ENCODE assay signal across 10 mouse cellular contexts in the genomic region with DNA sequence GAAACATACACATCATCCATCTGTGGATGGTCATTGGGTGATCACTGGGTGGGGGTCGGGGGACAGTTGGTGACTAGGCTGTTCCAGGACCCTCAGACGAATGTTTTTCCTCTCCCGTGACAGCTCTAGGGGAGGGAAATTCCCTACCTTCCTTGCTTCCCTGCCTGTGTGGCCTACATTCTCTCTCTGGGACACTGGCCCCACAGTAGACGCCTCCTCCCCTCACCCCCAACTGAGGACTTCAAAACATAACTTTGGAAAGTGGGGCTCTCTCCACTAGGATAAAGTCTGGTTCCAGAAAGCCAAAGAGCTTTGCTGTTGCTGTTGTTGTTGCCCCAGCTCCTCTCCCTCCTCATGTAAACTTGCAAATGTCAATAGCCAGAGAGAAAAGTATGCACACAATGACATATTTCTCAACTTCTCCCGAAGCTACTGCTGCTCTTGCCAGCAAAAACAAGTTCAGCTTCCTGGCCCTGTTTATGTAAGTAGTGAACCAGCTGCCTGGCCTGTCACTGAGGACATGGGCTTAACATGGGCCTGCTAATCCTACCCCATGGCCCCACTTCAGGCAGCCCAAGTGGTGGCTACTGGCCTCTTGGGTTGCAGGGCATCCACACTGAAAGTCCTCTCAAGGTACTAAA. TPM values are rescaled to one million over a fixed set of nuclear protein-coding genes. Genes with fewer than 3 reads are reported as not detected.
DNase-seq lines count a peak whose midpoint lies in the region; ATAC-seq and TF ChIP-seq lines count a peak whose summit lies in the region.
"Had no signal": no experiment of that assay in that cellular context is flagged by ENCODE, and none has a peak within 500 bp of the region (broad histone marks: within the 10 kb centered on the region; RNA-seq: fewer than 3 reads in every experiment).

No protein-coding gene starts in this region.

- no peaks in the 10 kb centered on the region for H3K27me3 ChIP-seq in heart, adult 2 months (ENCODE audit: control insufficient read depth, insufficient read depth, low read length)
- peaks cover 22% of the 10 kb centered on the region for H3K27me3 ChIP-seq in heart, embryonic 12.5 days (replicated peaks)
- no peaks in the 10 kb centered on the region for H3K27me3 ChIP-seq in midbrain, embryonic 13.5 days
- no peaks in the 10 kb centered on the region for H3K27me3 ChIP-seq in midbrain, embryonic 14.5 days (ENCODE audit: control insufficient read depth, insufficient read depth, low read length)
- H3K27me3 ChIP-seq: limb, embryonic 13.5 days had no signal

- peak; percentile 46 to 57 for DNase-seq in heart, adult 2 months
- peak; percentile 52 for DNase-seq in fibroblast of lung, adult 2 months (ENCODE audit: low read depth)
- DNase-seq in kidney, adult 9 months: peak; percentile 44
- peak; percentile 51 for DNase-seq in lung, postnatal 14 days
- DNase-seq in midbrain, embryonic 14.5 days: no peak
- no peak for DNase-seq in cerebellum, postnatal 36 days
- DNase-seq: cerebellum, adult 11 months had no signal

- no peak overlapping the region for H3K9ac ChIP-seq in heart, adult 2 months (ENCODE audit: low read depth, low read length)
- H3K9ac ChIP-seq in heart, embryonic 12.5 days: no peak overlapping the region
- H3K9ac ChIP-seq in midbrain, embryonic 13.5 days (replicated peaks): no peak overlapping the region
- no peak overlapping the region for H3K9ac ChIP-seq in midbrain, embryonic 14.5 days (replicated peaks; ENCODE audit: low read length)
- H3K9ac ChIP-seq: limb, embryonic 13.5 days had no signal

- TF ChIP-seq CTCF in heart, adult 2 months (IDR thresholded peaks at IDR 0.05): no peak

- no peak for ATAC-seq in heart, embryonic 12.5 days (ENCODE audit: insufficient number of reproducible peaks, low FRiP score)
- no peak for ATAC-seq in midbrain, embryonic 13.5 days
- no peak for ATAC-seq in midbrain, embryonic 14.5 days (ENCODE audit: low FRiP score, low TSS enrichment)

- intact Hi-C loops in heart, adult 2 months (cut with DNase I): no loop called here

- no peak overlapping the region for H3K4me2 ChIP-seq in heart, embryonic 12.5 days
- H3K4me2 ChIP-seq in midbrain, embryonic 13.5 days (replicated peaks): no peak overlapping the region
- H3K4me2 ChIP-seq in midbrain, embryonic 14.5 days (ENCODE audit: low read length): no peak overlapping the region
- H3K4me2 ChIP-seq: limb, embryonic 13.5 days had no signal

- no peak overlapping the region for H3K4me3 ChIP-seq in heart, adult 2 months
- H3K4me3 ChIP-seq in heart, embryonic 12.5 days: no peak overlapping the region
- H3K4me3 ChIP-seq in midbrain, embryonic 13.5 days (replicated peaks): no peak overlapping the region
- no peak overlapping the region for H3K4me3 ChIP-seq in midbrain, embryonic 14.5 days (replicated peaks; ENCODE audit: low read depth, low read length)
- H3K4me3 ChIP-seq: limb, embryonic 13.5 days had no signal

- H3K36me3 ChIP-seq in heart, adult 2 months (ENCODE audit: control insufficient read depth, insufficient read depth, low read length): no peaks in the 10 kb centered on the region
- no peaks in the 10 kb centered on the region for H3K36me3 ChIP-seq in heart, embryonic 12.5 days
- no peaks in the 10 kb centered on the region for H3K36me3 ChIP-seq in midbrain, embryonic 13.5 days
- no peaks in the 10 kb centered on the region for H3K36me3 ChIP-seq in midbrain, embryonic 14.5 days (ENCODE audit: control insufficient read depth, insufficient read depth, low read length)
- H3K36me3 ChIP-seq: limb, embryonic 13.5 days had no signal

- no peaks in the 10 kb centered on the region for H3K79me2 ChIP-seq in heart, adult 2 months (replicated peaks; ENCODE audit: control insufficient read depth, insufficient read depth, low read length)

- 45% methylated on average over 5 of the region's 5 CpGs for WGBS in heart, adult 2 months
- WGBS in heart, embryonic 12.5 days: 54% methylated on average over 5 of the region's 5 CpGs
- WGBS in midbrain, embryonic 13.5 days: 62% methylated on average over 5 of the region's 5 CpGs
- 74% methylated on average over 5 of the region's 5 CpGs for WGBS in midbrain, embryonic 14.5 days

- H3K9me3 ChIP-seq in heart, embryonic 12.5 days (replicated peaks): no peaks in the 10 kb centered on the region
- no peaks in the 10 kb centered on the region for H3K9me3 ChIP-seq in midbrain, embryonic 13.5 days
- no peaks in the 10 kb centered on the region for H3K9me3 ChIP-seq in midbrain, embryonic 14.5 days (ENCODE audit: control insufficient read depth, low read length)
- H3K9me3 ChIP-seq: limb, embryonic 13.5 days had no signal

- H3K4me1 ChIP-seq in heart, adult 2 months (ENCODE audit: control insufficient read depth, insufficient read depth, low read length): peaks cover 8% of the 10 kb centered on the region
- peaks cover 24% of the 10 kb centered on the region for H3K4me1 ChIP-seq in heart, embryonic 12.5 days (replicated peaks)
- no peaks in the 10 kb centered on the region for H3K4me1 ChIP-seq in midbrain, embryonic 13.5 days (replicated peaks)
- H3K4me1 ChIP-seq in midbrain, embryonic 14.5 days (ENCODE audit: control insufficient read depth, insufficient read depth, low read length): no peaks in the 10 kb centered on the region

- no peak; the same call in 1 of the 2 replicates for TF ChIP-seq EP300 in heart, adult 2 months (IDR thresholded peaks at IDR 0.05; ENCODE audit: insufficient read depth, low read depth, low read length)

- peak overlapping the region; percentile 40; the same call in 1 of the 2 replicates for H3K27ac ChIP-seq in heart, adult 2 months
- H3K27ac ChIP-seq in heart, embryonic 12.5 days (ENCODE audit: poor library complexity, severe bottlenecking): no peak overlapping the region
- no peak overlapping the region for H3K27ac ChIP-seq in midbrain, embryonic 13.5 days
- no peak overlapping the region for H3K27ac ChIP-seq in midbrain, embryonic 14.5 days (replicated peaks; ENCODE audit: low read depth, low read length)
- H3K27ac ChIP-seq: limb, embryonic 13.5 days had no signal

- no peak for TF ChIP-seq POLR2A in heart, adult 2 months (IDR thresholded peaks at IDR 0.05; ENCODE audit: insufficient read depth, low read depth, low read length)

RNA-seq across cellular contexts. Expression of a gene that starts 14.0 kb away (rescaled TPM):
- total RNA-seq in heart, adult 2 months (2021): 1 to 10 TPM; 4.3 to 4.8 TPM
- 2.5 and 2.8 TPM in 2 replicates for polyA plus RNA-seq in heart, adult 2 months (2012; rRNA removed)
- polyA plus RNA-seq in heart, embryonic 12.5 days (2016; fragmentation: Nextera tagmentation; extraction: Ambion mirVana): 0.47 and 0.59 TPM in 2 replicates
- polyA plus RNA-seq in midbrain, embryonic 13.5 days (2015; fragmentation: Nextera tagmentation; extraction: Ambion mirVana): 0.44 and 0.46 TPM in 2 replicates
- 0.27 and 0.66 TPM in 2 replicates for polyA plus RNA-seq in midbrain, embryonic 14.5 days (2014; fragmentation: Nextera tagmentation; extraction: Ambion mirVana)

Comparison
In these comparisons a context has a peak if more than half of its experiments do, and no peak if none do; other contexts are left out.
1. DNase-seq: peak in heart, adult 2 months (2 of 2), fibroblast of lung, adult 2 months (single experiment), kidney, adult 9 months (single experiment) and lung, postnatal 14 days (single experiment); none in midbrain, embryonic 14.5 days (single experiment) and cerebellum, postnatal 36 days (0 of 2).